Mouse (Mus musculus) kidney, embryonic 15.5 days (tissue): ENCODE measurements around the gene Nsd1. TPM values are rescaled to one million over a fixed set of nuclear protein-coding genes. Genes with fewer than 3 reads are reported as not detected.

Source experiments
- ATAC-seq: fragments of 200-750 bp; cut with Nextera tagmentation; replicated peaks from 2 replicates; pipeline ENCODE4 v1.8.0; 2017; ENCODE audit warnings: moderate TSS enrichment; ENCODE audit not compliant: low FRiP score
- H3K27ac ChIP-seq: fragments of 300-500 bp; sonication (generic); 2 replicates; pipeline ENCODE4 v1.5.1; 2015; ENCODE audit warnings: mild to moderate bottlenecking, inconsistent platforms
- H3K27me3 ChIP-seq: fragments of 300-500 bp; sonication (generic); 2 replicates; pipeline ENCODE4 v1.6.1; 2015; ENCODE audit warnings: inconsistent platforms
- H3K36me3 ChIP-seq: fragments of 300-500 bp; sonication (generic); 2 replicates; pipeline ENCODE4 v1.6.1; 2015; ENCODE audit warnings: inconsistent platforms
- H3K4me1 ChIP-seq: fragments of 300-500 bp; sonication (generic); 2 replicates; pipeline ENCODE4 v1.6.1; 2015; ENCODE audit warnings: inconsistent platforms
- H3K4me2 ChIP-seq: fragments of 300-500 bp; sonication (generic); 2 replicates; pipeline ENCODE4 v1.6.1; 2015; ENCODE audit warnings: moderate library complexity, mild to moderate bottlenecking, inconsistent platforms
- H3K4me3 ChIP-seq: fragments of 300-500 bp; sonication (generic); replicated peaks from 2 replicates; pipeline ENCODE4 v1.5.1; 2015; ENCODE audit warnings: mild to moderate bottlenecking, inconsistent platforms
- H3K9ac ChIP-seq: fragments of 300-500 bp; sonication (generic); 2 replicates; pipeline ENCODE4 v1.6.1; 2015; ENCODE audit warnings: mild to moderate bottlenecking, inconsistent platforms
- H3K9me3 ChIP-seq: fragments of 300-500 bp; sonication (generic); replicated peaks from 2 replicates; pipeline ENCODE4 v1.6.1; 2016; ENCODE audit warnings: inconsistent platforms
- WGBS: fragments of 180-500 bp; shearing (Covaris S2); methylation state at CpG from one replicate; pipeline ENCODE4 v1.1.7; 2015; ENCODE audit warnings: mixed read lengths; 5-methylcytosine and 5-hydroxymethylcytosine counted together
- polyA plus RNA-seq: library from polyadenylated mRNA; unstranded; fragments of >200 nt; fragmentation: Nextera tagmentation; extraction: Ambion mirVana; gene quantifications from 2 replicates; pipeline ENCODE4 v1.2.1, GENCODE M21; 2015

The Nsd1 gene
- polyA plus RNA-seq, 1 experiment from 2014 or later = 66.9 TPM

GRCm38 (mm10) chr13:55224364-55224763, 14.8 kb downstream of the Nsd1 start:
- 92% methylated on average over 3 of the region's 3 CpGs for WGBS
- no peak for ATAC-seq
- Histone ChIP-seq H3K9ac (no peak overlapping the region), H3K27ac (no peak overlapping the region), H3K36me3 (peaks cover 89% of the 10 kb centered on the region), H3K4me1 (no peaks in the 10 kb centered on the region), H3K4me2 (no peak overlapping the region), H3K27me3 (no peaks in the 10 kb centered on the region), H3K9me3 (no peaks in the 10 kb centered on the region), H3K4me3 (no peak overlapping the region)

GRCm38 (mm10) chr13:55230701-55231100, 21.1 kb downstream of the Nsd1 start:
- Histone ChIP-seq H3K9me3 (no peaks in the 10 kb centered on the region), H3K36me3 (peaks cover 79% of the 10 kb centered on the region), H3K9ac (no peak overlapping the region), H3K27me3 (no peaks in the 10 kb centered on the region), H3K4me2 (no peak overlapping the region), H3K4me3 (no peak overlapping the region), H3K4me1 (no peaks in the 10 kb centered on the region), H3K27ac (no peak overlapping the region)
- WGBS = 91% methylated on average over 1 of the region's 1 CpGs
- no peak for ATAC-seq

- no peaks in the 10 kb centered on the region for H3K4me1 ChIP-seq
- no peak overlapping the region for H3K4me3 ChIP-seq
- H3K27me3 ChIP-seq = no peaks in the 10 kb centered on the region
- H3K27ac ChIP-seq = no peak overlapping the region
- no peak for ATAC-seq
- H3K4me2 ChIP-seq = no peak overlapping the region
- no peak overlapping the region for H3K9ac ChIP-seq
- WGBS = 91% methylated on average over 3 of the region's 3 CpGs
- H3K9me3 ChIP-seq = no peaks in the 10 kb centered on the region
- peaks cover 96% of the 10 kb centered on the region for H3K36me3 ChIP-seq
Observed at GRCm38 (mm10) chr13:55243205-55243604, 33.6 kb downstream of the Nsd1 start.

GRCm38 (mm10) chr13:55247293-55248030, 37.9 kb downstream of the Nsd1 start:
- H3K9me3 ChIP-seq = no peaks in the 10 kb centered on the region
- H3K4me3 ChIP-seq = no peak overlapping the region
- H3K4me1 ChIP-seq = no peaks in the 10 kb centered on the region
- WGBS = 89% methylated on average over 17 of the region's 17 CpGs
- H3K27ac ChIP-seq = no peak overlapping the region
- no peak overlapping the region for H3K9ac ChIP-seq
- ATAC-seq = no peak
- peaks cover 85% of the 10 kb centered on the region for H3K36me3 ChIP-seq
- no peaks in the 10 kb centered on the region for H3K27me3 ChIP-seq
- H3K4me2 ChIP-seq = no peak overlapping the region

- no peak for ATAC-seq
- no peak overlapping the region for H3K4me3 ChIP-seq
- peaks cover 78% of the 10 kb centered on the region for H3K36me3 ChIP-seq
- no peak overlapping the region for H3K27ac ChIP-seq
- 93% methylated on average over 4 of the region's 4 CpGs for WGBS
- H3K9ac ChIP-seq = no peak overlapping the region
- no peak overlapping the region for H3K4me2 ChIP-seq
- H3K27me3 ChIP-seq = no peaks in the 10 kb centered on the region
- H3K4me1 ChIP-seq = no peaks in the 10 kb centered on the region
- H3K9me3 ChIP-seq = no peaks in the 10 kb centered on the region
Observed at GRCm38 (mm10) chr13:55249246-55249645, 39.7 kb downstream of the Nsd1 start.

GRCm38 (mm10) chr13:55252820-55253219, 43.2 kb downstream of the Nsd1 start:
- H3K4me1 ChIP-seq = no peaks in the 10 kb centered on the region
- H3K36me3 ChIP-seq = peaks cover 57% of the 10 kb centered on the region
- H3K27ac ChIP-seq = no peak overlapping the region
- no peak overlapping the region for H3K4me2 ChIP-seq
- 82% methylated on average over 4 of the region's 4 CpGs for WGBS
- no peaks in the 10 kb centered on the region for H3K9me3 ChIP-seq
- no peaks in the 10 kb centered on the region for H3K27me3 ChIP-seq
- no peak overlapping the region for H3K4me3 ChIP-seq
- H3K9ac ChIP-seq = no peak overlapping the region
- no peak for ATAC-seq

DNA sequence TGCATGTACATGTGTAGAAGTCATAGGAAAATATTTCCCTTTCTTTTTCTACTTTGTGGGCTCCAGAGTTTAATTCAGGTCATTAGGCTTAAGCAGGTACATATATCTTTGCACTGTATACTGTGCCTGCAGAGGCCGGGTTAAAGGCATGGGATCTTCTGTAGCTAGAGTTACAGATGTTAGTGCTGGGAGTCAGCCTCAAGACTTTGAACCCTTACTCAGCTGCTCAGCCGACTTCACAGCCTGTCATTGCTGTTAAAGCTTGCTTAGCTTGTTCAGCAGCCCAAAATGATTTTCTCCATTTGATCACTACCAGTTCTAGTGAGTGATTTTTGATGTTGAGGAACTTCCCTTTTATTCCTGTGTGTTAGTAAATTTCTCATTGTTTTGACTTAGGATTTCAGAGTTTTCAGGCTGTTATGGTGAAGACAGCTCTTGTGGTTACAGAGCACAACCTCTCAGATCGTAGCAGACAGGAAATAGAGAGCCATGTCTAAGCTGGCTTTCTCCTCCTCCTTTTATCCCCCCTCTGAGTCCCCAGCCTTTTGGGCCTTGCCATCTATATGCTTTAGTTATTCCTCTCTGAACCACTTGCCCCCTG, 45.6 kb downstream of the Nsd1 start:
- no peak overlapping the region for H3K4me2 ChIP-seq
- H3K9ac ChIP-seq = no peak overlapping the region
- H3K4me1 ChIP-seq = no peaks in the 10 kb centered on the region
- no peak overlapping the region for H3K4me3 ChIP-seq
- ATAC-seq = no peak
- H3K36me3 ChIP-seq = peaks cover 55% of the 10 kb centered on the region
- 59% methylated on average over 3 of the region's 3 CpGs for WGBS
- H3K27me3 ChIP-seq = no peaks in the 10 kb centered on the region
- H3K27ac ChIP-seq = no peak overlapping the region
- no peaks in the 10 kb centered on the region for H3K9me3 ChIP-seq

GRCm38 (mm10) chr13:55258651-55259050, 49.1 kb downstream of the Nsd1 start:
- no peaks in the 10 kb centered on the region for H3K27me3 ChIP-seq
- H3K27ac ChIP-seq = no peak overlapping the region
- peaks cover 63% of the 10 kb centered on the region for H3K36me3 ChIP-seq
- no peak overlapping the region for H3K4me3 ChIP-seq
- 96% methylated on average over 3 of the region's 3 CpGs for WGBS
- ATAC-seq = no peak
- no peaks in the 10 kb centered on the region for H3K4me1 ChIP-seq
- no peak overlapping the region for H3K9ac ChIP-seq
- H3K4me2 ChIP-seq = no peak overlapping the region
- H3K9me3 ChIP-seq = no peaks in the 10 kb centered on the region

DNA sequence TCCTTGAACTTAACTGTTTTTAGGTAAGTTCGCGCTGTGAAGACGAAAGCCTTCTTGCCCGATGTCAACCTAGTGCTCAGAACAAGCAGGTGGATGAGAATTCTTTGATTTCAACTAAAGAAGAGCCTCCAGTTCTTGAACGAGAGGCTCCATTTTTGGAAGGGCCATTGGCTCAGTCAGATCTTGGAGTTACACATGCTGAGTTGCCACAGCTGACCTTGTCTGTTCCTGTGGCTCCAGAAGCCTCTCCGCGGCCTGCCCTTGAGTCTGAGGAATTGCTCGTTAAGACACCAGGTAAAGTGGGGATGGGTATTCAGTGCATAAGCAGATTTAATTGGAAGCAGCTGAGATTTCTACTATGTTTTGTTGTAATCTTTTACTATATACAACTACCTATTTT, 51.9 kb downstream of the Nsd1 start:
- Histone ChIP-seq H3K4me2 (no peak overlapping the region), H3K27ac (no peak overlapping the region), H3K9me3 (no peaks in the 10 kb centered on the region; the same call in 1 of the 2 replicates), H3K9ac (no peak overlapping the region), H3K27me3 (no peaks in the 10 kb centered on the region), H3K4me1 (no peaks in the 10 kb centered on the region), H3K4me3 (no peak overlapping the region), H3K36me3 (peaks cover 71% of the 10 kb centered on the region)
- WGBS = 96% methylated on average over 8 of the region's 8 CpGs
- no peak for ATAC-seq

DNA sequence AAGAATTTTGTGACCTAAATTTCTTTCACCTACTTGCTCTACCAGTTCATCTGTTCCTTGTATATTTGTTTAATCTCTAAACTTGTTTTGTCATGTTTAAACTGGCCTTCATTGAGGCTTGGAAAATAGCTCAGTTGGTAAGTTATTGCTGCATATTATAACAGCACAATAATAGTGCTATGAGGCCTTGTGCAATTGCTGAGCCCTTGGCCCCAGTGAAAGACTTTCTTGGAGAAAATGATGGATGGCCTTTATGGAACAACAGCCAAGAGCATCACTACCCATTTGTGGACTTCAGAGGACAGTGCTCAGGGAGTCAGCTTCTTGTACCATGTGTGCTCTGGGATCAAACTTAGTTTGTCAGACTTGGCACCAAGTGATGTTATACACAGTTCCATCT, 52.5 kb downstream of the Nsd1 start:
- no peak for ATAC-seq
- no peaks in the 10 kb centered on the region for H3K4me1 ChIP-seq
- no peak overlapping the region for H3K4me2 ChIP-seq
- H3K4me3 ChIP-seq = no peak overlapping the region
- H3K36me3 ChIP-seq = peaks cover 66% of the 10 kb centered on the region
- no peak overlapping the region for H3K9ac ChIP-seq
- H3K9me3 ChIP-seq = no peaks in the 10 kb centered on the region; the same call in 1 of the 2 replicates
- H3K27me3 ChIP-seq = no peaks in the 10 kb centered on the region
- H3K27ac ChIP-seq = no peak overlapping the region

DNA sequence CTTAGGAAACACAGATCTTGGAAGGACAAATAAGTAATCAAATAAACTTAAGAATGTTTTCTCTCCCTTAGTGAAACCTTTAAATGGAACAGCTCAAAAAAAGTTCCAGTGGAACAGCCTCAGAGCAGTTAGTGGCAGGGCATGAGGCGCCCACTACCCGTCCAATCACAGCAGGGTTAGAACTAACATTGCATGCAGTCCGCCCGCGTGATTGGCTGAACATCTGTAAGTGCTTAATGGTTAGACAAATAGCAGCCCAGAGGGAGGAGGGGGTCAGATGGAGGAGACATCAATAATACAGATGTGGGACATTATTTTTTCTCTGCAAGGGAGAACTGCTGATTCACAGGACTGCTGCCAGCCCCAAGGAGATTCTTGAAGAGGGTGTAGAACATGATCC, 67.6 kb downstream of the Nsd1 start:
- H3K36me3 ChIP-seq = peaks cover 77% of the 10 kb centered on the region
- no peak overlapping the region for H3K9ac ChIP-seq
- H3K4me2 ChIP-seq = no peak overlapping the region
- no peak for ATAC-seq
- H3K4me1 ChIP-seq = no peaks in the 10 kb centered on the region
- no peak overlapping the region for H3K4me3 ChIP-seq
- WGBS = 84% methylated on average over 5 of the region's 5 CpGs
- no peak overlapping the region for H3K27ac ChIP-seq
- H3K9me3 ChIP-seq = no peaks in the 10 kb centered on the region
- no peaks in the 10 kb centered on the region for H3K27me3 ChIP-seq

- WGBS = 90% methylated on average over 5 of the region's 5 CpGs
- no peaks in the 10 kb centered on the region for H3K9me3 ChIP-seq
- no peak for ATAC-seq
- peaks cover 79% of the 10 kb centered on the region for H3K36me3 ChIP-seq
- H3K27ac ChIP-seq = no peak overlapping the region
- no peaks in the 10 kb centered on the region for H3K27me3 ChIP-seq
- no peak overlapping the region for H3K4me3 ChIP-seq
- H3K4me2 ChIP-seq = no peak overlapping the region
- no peak overlapping the region for H3K9ac ChIP-seq
- no peaks in the 10 kb centered on the region for H3K4me1 ChIP-seq
Observed at GRCm38 (mm10) chr13:55277646-55278045, 68.1 kb downstream of the Nsd1 start.

DNA sequence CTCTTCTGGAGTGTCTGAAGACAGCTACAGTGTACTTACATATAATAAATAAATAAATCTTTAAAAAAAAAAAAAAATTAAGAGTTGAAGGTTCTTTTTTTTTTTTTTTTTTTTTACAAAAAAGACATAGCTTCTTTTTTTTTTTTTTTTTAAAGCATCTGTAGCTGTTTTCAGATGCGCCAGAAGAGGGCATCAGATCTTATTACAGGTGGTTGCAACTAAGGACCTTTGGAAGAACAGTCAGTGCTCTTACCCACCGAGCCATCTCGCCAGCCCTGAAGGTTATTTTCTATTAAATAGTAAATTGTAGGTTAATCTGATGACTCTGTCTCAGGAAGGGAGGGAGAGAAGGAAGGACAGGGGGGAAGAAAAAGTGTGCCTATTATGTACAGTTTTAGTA, 79.3 kb downstream of the Nsd1 start:
- no peak overlapping the region for H3K4me3 ChIP-seq
- peaks cover 92% of the 10 kb centered on the region for H3K36me3 ChIP-seq
- H3K27me3 ChIP-seq = no peaks in the 10 kb centered on the region
- no peaks in the 10 kb centered on the region for H3K9me3 ChIP-seq
- ATAC-seq = no peak
- no peak overlapping the region for H3K9ac ChIP-seq
- no peak overlapping the region for H3K27ac ChIP-seq
- no peak overlapping the region for H3K4me2 ChIP-seq
- WGBS = 85% methylated on average over 3 of the region's 3 CpGs
- H3K4me1 ChIP-seq = no peaks in the 10 kb centered on the region
